Comparison of ENCODE assay signal across 8 mouse cellular contexts in genomic region chr3:88337367-88338020, GRCm38 (mm10). TPM values are rescaled to one million over a fixed set of nuclear protein-coding genes. Genes with fewer than 3 reads are reported as not detected.
DNase-seq lines count a peak whose midpoint lies in the region; ATAC-seq lines count a peak whose summit lies in the region.

No protein-coding gene starts in this region.

- intact Hi-C loops in heart, postnatal 14 days (cut with DNase I) = no loop called here
- intact Hi-C loops in gastrocnemius, postnatal 14 days (cut with DNase I; ENCODE audit: low total_unique reads) = no loop called here

- no peaks in the 10 kb centered on the region for H3K27me3 ChIP-seq in hindbrain, embryonic 16.5 days (replicated peaks; ENCODE audit: control insufficient read depth, insufficient read depth, low read length)
- H3K27me3 ChIP-seq in midbrain, embryonic 12.5 days = no peaks in the 10 kb centered on the region

- H3K9ac ChIP-seq in hindbrain, embryonic 16.5 days (ENCODE audit: low read depth, low read length) = peak overlapping the region; percentile 56; the same call in 1 of the 2 replicates
- H3K9ac ChIP-seq in midbrain, embryonic 12.5 days (replicated peaks) = peak overlapping the region; percentile 31; the same call in 1 of the 2 replicates

- H3K27ac ChIP-seq in hindbrain, embryonic 16.5 days (ENCODE audit: low read depth, low read length) = no peak overlapping the region
- no peak overlapping the region for H3K27ac ChIP-seq in midbrain, embryonic 12.5 days (replicated peaks)

- H3K4me2 ChIP-seq in hindbrain, embryonic 16.5 days (ENCODE audit: low read length) = peak overlapping the region; percentile 69
- H3K4me2 ChIP-seq in midbrain, embryonic 12.5 days (replicated peaks) = peak overlapping the region; percentile 69

- 79% methylated on average over 11 of the region's 11 CpGs for WGBS in hindbrain, embryonic 16.5 days
- 87% methylated on average over 11 of the region's 11 CpGs for WGBS in midbrain, embryonic 12.5 days

- peaks cover 7% of the 10 kb centered on the region for H3K36me3 ChIP-seq in hindbrain, embryonic 16.5 days (ENCODE audit: control insufficient read depth, insufficient read depth, low read length)
- H3K36me3 ChIP-seq in midbrain, embryonic 12.5 days = peaks cover 16% of the 10 kb centered on the region

- no peaks in the 10 kb centered on the region for H3K9me3 ChIP-seq in hindbrain, embryonic 16.5 days (ENCODE audit: control insufficient read depth, low read length)
- no peaks in the 10 kb centered on the region for H3K9me3 ChIP-seq in midbrain, embryonic 12.5 days

- H3K4me1 ChIP-seq in hindbrain, embryonic 16.5 days (ENCODE audit: control insufficient read depth, insufficient read depth, low read depth, low read length) = peaks cover 13% of the 10 kb centered on the region
- H3K4me1 ChIP-seq in midbrain, embryonic 12.5 days = peaks cover 25% of the 10 kb centered on the region

- H3K4me3 ChIP-seq in hindbrain, embryonic 16.5 days (ENCODE audit: low read length) = peak overlapping the region; percentile 5; the same call in 1 of the 2 replicates
- peak overlapping the region; percentile 90; the same call in 1 of the 2 replicates for H3K4me3 ChIP-seq in midbrain, embryonic 12.5 days

- ATAC-seq in hindbrain, embryonic 16.5 days = no peak
- ATAC-seq in midbrain, embryonic 12.5 days (ENCODE audit: low FRiP score, low read depth) = no peak

- DNase-seq in heart, adult 11 months = peak; percentile 92
- no peak for DNase-seq in heart, postnatal 14 days
- peak; percentile 39 for DNase-seq in A20 (ENCODE audit: low read depth, low spot score)
- DNase-seq in c-Kit-positive CD71-negative TER-119-negative erythroid progenitor cells, embryonic 14.5 days (ENCODE audit: low read depth) = peak; percentile 50
- DNase-seq in urinary bladder, postnatal 36 days (ENCODE audit: low spot score in 2 of 2) = no peak
- no peak for DNase-seq in gastrocnemius, postnatal 14 days

RNA-seq across cellular contexts. Expression of gene Smg5, which starts 1.4 kb away (rescaled TPM):
- 10 to 100 TPM; 41.5 to 44.3 TPM for total RNA-seq in heart, postnatal 14 days (2021)
- 49.7 and 61.5 TPM in 2 replicates for polyA plus RNA-seq in hindbrain, embryonic 16.5 days (2015; fragmentation: Nextera tagmentation; extraction: Ambion mirVana)
- 94.1 and 101 TPM in 2 replicates for polyA plus RNA-seq in midbrain, embryonic 12.5 days (2016; fragmentation: Nextera tagmentation; extraction: Ambion mirVana)
- total RNA-seq in gastrocnemius, postnatal 14 days (2021) = 10 to 100 TPM; 29.2 to 32.4 TPM

RNA-seq across cellular contexts. Expression of gene Tmem79, which starts 1.5 kb away (rescaled TPM):
- total RNA-seq in heart, postnatal 14 days (2021) = 1 to 10 TPM; 1.6 TPM
- 1.3 TPM in 2 replicates for polyA plus RNA-seq in hindbrain, embryonic 16.5 days (2015; fragmentation: Nextera tagmentation; extraction: Ambion mirVana)
- 1.9 and 2.3 TPM in 2 replicates for polyA plus RNA-seq in midbrain, embryonic 12.5 days (2016; fragmentation: Nextera tagmentation; extraction: Ambion mirVana)
- total RNA-seq in gastrocnemius, postnatal 14 days (2021) = 1 to 10 TPM; 1.8 to 2.1 TPM

RNA-seq across cellular contexts. Expression of gene Glmp, which starts 12.7 kb away (rescaled TPM):
- total RNA-seq in heart, postnatal 14 days (2021) = 10 to 100 TPM; 90.8 to 98.8 TPM
- 127 and 136 TPM in 2 replicates for polyA plus RNA-seq in hindbrain, embryonic 16.5 days (2015; fragmentation: Nextera tagmentation; extraction: Ambion mirVana)
- 104 and 128 TPM in 2 replicates for polyA plus RNA-seq in midbrain, embryonic 12.5 days (2016; fragmentation: Nextera tagmentation; extraction: Ambion mirVana)
- 10 to 100 TPM; 50.4 to 52.3 TPM for total RNA-seq in gastrocnemius, postnatal 14 days (2021)

RNA-seq across cellular contexts. Expression of gene Paqr6, which starts 26.9 kb away (rescaled TPM):
- total RNA-seq in heart, postnatal 14 days (2021) = under 1 TPM; 0.22 to 0.67 TPM
- 2.9 and 3.1 TPM in 2 replicates for polyA plus RNA-seq in hindbrain, embryonic 16.5 days (2015; fragmentation: Nextera tagmentation; extraction: Ambion mirVana)
- 0.82 and 0.89 TPM in 2 replicates for polyA plus RNA-seq in midbrain, embryonic 12.5 days (2016; fragmentation: Nextera tagmentation; extraction: Ambion mirVana)
- total RNA-seq in gastrocnemius, postnatal 14 days (2021) = 1 to 10 TPM in 1 of 2 experiments, under 1 TPM in 1; 0.22 to 1.5 TPM

RNA-seq across cellular contexts. Expression of gene Bglap3, which starts 35.0 kb away (rescaled TPM):
- not detected for total RNA-seq in heart, postnatal 14 days (2021)
- polyA plus RNA-seq in hindbrain, embryonic 16.5 days (2015; fragmentation: Nextera tagmentation; extraction: Ambion mirVana) = 0.09 and 0.10 TPM in 2 replicates
- polyA plus RNA-seq in midbrain, embryonic 12.5 days (2016; fragmentation: Nextera tagmentation; extraction: Ambion mirVana) = 0.10 TPM in 1 of 2 replicates, not detected in the other
- total RNA-seq in gastrocnemius, postnatal 14 days (2021) = not detected

Comparison
In these comparisons a context has a peak if more than half of its experiments do, and no peak if none do; other contexts are left out.
1. DNase-seq: peak in heart, adult 11 months (single experiment), A20 (single experiment) and c-Kit-positive CD71-negative TER-119-negative erythroid progenitor cells, embryonic 14.5 days (single experiment); none in heart, postnatal 14 days (0 of 2), urinary bladder, postnatal 36 days (0 of 2) and gastrocnemius, postnatal 14 days (single experiment).